Mouse (Mus musculus): Measurements from ENCODE around the gene Mrap.

Mrap gene

GRCm38 (mm10) chr16:90738092-90738956, at the start of gene Mrap:
Mrap (plus strand) TSS chr16:90738207.
- no peak for DNase-seq (ENCODE audit: low read depth, low spot score)

- DNase-seq (ENCODE audit: low read depth, low spot score): peak; percentile 46
These were observed 45.2 kb upstream of the Mrap start for GRCm38 (mm10) chr16:90692704-90693385.

GRCm38 (mm10) chr16:90693625-90694024, 44.4 kb upstream of the Mrap start:
- no peak for DNase-seq (ENCODE audit: low read depth, low spot score)

GRCm38 (mm10) chr16:90694719-90695118, 43.3 kb upstream of the Mrap start:
- no peak for DNase-seq (ENCODE audit: low read depth, low spot score)

- DNase-seq (ENCODE audit: low read depth, low spot score): no peak
These were observed 42.9 kb upstream of the Mrap start for GRCm38 (mm10) chr16:90695121-90695520.

- no peak for DNase-seq (ENCODE audit: low read depth, low spot score)
These were observed 41.7 kb upstream of the Mrap start for GRCm38 (mm10) chr16:90696306-90696705.

- DNase-seq (ENCODE audit: low read depth, low spot score): no peak
These were observed 38.6 kb upstream of the Mrap start for GRCm38 (mm10) chr16:90699390-90699789.

- no peak for DNase-seq (ENCODE audit: low read depth, low spot score)
These were observed 36.5 kb upstream of the Mrap start for GRCm38 (mm10) chr16:90701541-90701940.

GRCm38 (mm10) chr16:90703646-90704045, 34.4 kb upstream of the Mrap start:
- DNase-seq (ENCODE audit: low read depth, low spot score): no peak

- DNase-seq (ENCODE audit: low read depth, low spot score): no peak
These were observed 33.7 kb upstream of the Mrap start for GRCm38 (mm10) chr16:90704161-90704825.

GRCm38 (mm10) chr16:90706279-90706678, 31.7 kb upstream of the Mrap start:
- no peak for DNase-seq (ENCODE audit: low read depth, low spot score)

GRCm38 (mm10) chr16:90709711-90710289, 28.2 kb upstream of the Mrap start:
- no peak for DNase-seq (ENCODE audit: low read depth, low spot score)

GRCm38 (mm10) chr16:90710313-90710712, 27.7 kb upstream of the Mrap start:
- no peak for DNase-seq (ENCODE audit: low read depth, low spot score)

GRCm38 (mm10) chr16:90724051-90724450, 14.0 kb upstream of the Mrap start:
- DNase-seq (ENCODE audit: low read depth, low spot score): no peak

- no peak for DNase-seq (ENCODE audit: low read depth, low spot score)
These were observed 11.3 kb upstream of the Mrap start for GRCm38 (mm10) chr16:90726600-90727227.

GRCm38 (mm10) chr16:90727233-90728115, 10.5 kb upstream of the Mrap start, which contains the start of gene Mis18a:
Mis18a (minus strand) TSS chr16:90727404.
- DNase-seq (ENCODE audit: low read depth, low spot score): peak; percentile 98

- DNase-seq (ENCODE audit: low read depth, low spot score): no peak
These were observed 2.4 kb upstream of the Mrap start for GRCm38 (mm10) chr16:90735611-90736010.

GRCm38 (mm10) chr16:90736672-90737270, 1.2 kb upstream of the Mrap start:
- DNase-seq (ENCODE audit: low read depth, low spot score): no peak

GRCm38 (mm10) chr16:90747143-90747542, 9.1 kb downstream of the Mrap start:
- no peak for DNase-seq (ENCODE audit: low read depth, low spot score)

GRCm38 (mm10) chr16:90748169-90748568, 10.2 kb downstream of the Mrap start:
- no peak for DNase-seq (ENCODE audit: low read depth, low spot score)
